Mouse (Mus musculus) spleen, adult 2 months (tissue): ENCODE results near the gene Fbxo39.

Experiments used
- CTCF ChIP-seq: fragments of 200-500 bp; IDR thresholded peaks from 2 replicates; pipeline ENCODE4 v1.5.1; 2011; ENCODE audit warnings: mild to moderate bottlenecking, inconsistent platforms; ENCODE audit not compliant: insufficient read depth, insufficient read length, insufficient replicate concordance; ENCODE audit errors: extremely low read depth
- POLR2A ChIP-seq: fragments of 200-500 bp; IDR thresholded peaks from 2 replicates; pipeline ENCODE4 v1.6.1; 2011; ENCODE audit warnings: low read depth, low read length, inconsistent platforms

DNA sequence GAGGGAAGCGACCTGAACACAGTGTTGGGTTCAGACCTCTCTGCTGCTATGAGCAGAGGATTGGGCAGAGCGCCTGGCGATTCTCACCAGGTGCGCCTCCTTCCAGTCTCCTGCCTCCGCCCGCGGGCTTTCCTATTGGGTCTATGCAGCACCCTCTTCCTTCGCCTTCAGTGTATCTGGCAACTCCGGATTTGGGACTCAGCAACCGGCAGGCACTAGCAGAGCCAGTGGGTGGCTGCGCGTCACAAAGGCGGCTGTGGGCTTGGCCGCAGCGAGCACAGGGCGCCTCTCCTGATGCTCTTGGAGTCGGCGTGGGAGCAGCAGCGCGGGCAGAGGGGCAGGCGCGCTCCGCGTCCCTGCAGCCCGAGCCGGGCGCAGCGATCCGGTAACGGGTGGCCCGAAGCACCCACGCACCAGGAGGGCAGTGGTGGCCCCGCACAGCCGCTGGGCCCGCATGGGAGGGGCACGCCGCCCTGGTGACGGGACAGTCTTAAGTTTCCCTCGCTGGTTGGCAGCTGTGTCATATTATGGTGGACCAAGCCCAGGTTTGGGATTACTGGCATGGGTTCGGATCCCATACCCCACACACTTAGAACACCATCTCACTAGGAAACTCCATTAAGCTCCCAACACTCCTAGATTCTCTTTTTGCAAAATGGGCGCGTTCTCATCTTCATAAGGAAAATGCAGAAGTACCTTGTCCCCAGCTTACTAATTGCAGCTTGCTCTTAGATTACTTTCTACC, at the start of gene Fbxo39:
- TF ChIP-seq POLR2A = no peak
- no peak for TF ChIP-seq CTCF
